Mouse (Mus musculus) heart, postnatal 25 days (tissue): ENCODE results near the gene Bbs7. TPM values are rescaled to one million over a fixed set of nuclear protein-coding genes. Genes with fewer than 3 reads are reported as not detected.
"Not testable (repeated sequence)": the region's sequence is repeated elsewhere in the genome, so short reads cannot be mapped to it uniquely, and the experiment has no call there.

ENCODE experiments used
- DNase-seq: peaks from one replicate; pipeline ENCODE4 v3.0.0; 2022; ENCODE audit warnings: low spot score
- intact Hi-C: fragments of 180-260 bp; cut with DNase I; formaldehyde crosslinking; loops from one replicate; pipeline ENCODE4 v1.15.1; 2025
- total RNA-seq, 2 experiments: library from RNA; stranded (reverse); gene quantifications; 2 replicates each; pipeline ENCODE4 v1.2.3; 2021

Gene Bbs7
- total RNA-seq, result 1 to 10 TPM; 5.2 to 6.2 TPM

- peak; percentile 84 for DNase-seq
- intact Hi-C loops, result no loop called here
Observed at GRCm38 (mm10) chr3:36613202-36613907, at the start of gene Bbs7. Bbs7 (minus strand) TSS chr3:36613477.

- intact Hi-C loops, DNase-seq: not testable (repeated sequence)
Observed at GRCm38 (mm10) chr3:36645245-36645559, 31.9 kb upstream of the Bbs7 start.

DNA sequence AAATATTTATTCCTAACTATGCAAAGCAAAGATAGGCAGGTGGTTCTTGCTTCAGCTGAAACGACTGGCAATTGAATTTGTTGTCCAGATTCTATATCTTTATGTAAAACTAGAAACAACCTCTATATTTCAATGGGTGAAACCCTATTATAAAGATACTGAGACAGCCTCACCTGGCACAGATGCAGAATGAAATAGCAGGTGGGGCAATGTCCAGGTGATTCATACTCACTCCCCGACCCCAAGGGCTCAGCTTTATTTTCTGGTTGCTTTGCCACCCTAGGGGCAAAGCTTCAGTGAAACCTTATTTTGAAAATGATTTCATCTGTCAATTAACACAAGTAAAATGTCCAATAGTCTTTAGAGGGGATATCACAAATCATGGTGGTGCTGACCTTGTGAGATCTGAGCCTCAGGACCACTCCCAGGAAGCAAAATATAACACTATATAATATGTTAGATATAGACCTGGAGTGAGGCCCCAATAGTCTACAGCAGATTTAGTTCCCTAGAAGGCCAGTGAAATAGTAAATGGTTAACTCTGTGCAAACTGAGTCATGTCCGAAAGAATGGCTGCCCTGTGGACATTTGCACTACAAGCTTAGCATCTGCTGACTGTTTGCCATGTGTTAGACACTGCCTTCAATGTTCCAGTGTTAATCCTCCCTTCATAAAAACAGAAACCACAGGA lies 31.4 kb upstream of the Bbs7 start:
- intact Hi-C loops, result no loop called here
- no peak for DNase-seq

- no peak for DNase-seq
- intact Hi-C loops, result no loop called here
Observed at GRCm38 (mm10) chr3:36643354-36643753, 30.1 kb upstream of the Bbs7 start.

DNA sequence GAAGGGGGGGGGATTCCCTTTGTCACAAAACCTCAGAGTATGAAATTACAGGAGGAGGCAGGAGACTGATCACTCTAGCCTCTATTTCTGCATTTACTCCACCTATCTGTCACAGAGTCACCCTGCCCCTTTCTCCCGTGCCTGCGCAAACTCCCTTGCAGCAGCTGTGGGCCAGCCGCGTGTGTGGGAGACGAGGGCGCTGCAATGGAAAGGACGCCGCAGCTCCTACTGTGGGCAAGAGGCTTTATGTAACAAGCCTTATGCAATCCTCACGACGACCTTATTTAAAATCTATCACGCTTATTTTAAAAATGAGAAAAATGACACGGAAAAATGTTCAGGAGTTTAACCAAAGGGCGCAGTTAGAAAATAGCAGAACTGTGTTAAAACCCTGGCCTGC lies 29.5 kb upstream of the Bbs7 start:
- DNase-seq, result no peak
- intact Hi-C loops, result no loop called here

DNA sequence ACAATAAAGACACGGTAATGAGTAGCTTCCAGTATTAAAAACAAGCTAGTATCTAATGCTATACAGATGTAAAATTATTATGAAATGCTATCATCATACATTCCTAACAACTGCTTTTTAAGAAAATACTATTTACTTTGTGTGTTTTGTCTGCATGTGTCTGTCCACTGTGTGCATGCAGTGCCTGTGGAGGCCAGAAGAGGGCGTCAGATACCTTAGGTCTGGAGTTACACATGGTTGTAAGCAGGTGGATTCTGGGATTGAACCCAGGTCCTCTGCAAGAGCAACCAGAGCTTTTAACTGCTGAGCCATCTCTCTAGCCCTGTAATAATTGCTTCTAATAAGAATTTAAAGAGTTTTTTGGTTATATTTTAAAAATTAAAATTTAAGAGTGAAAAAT lies 27.5 kb upstream of the Bbs7 start:
- intact Hi-C loops, result no loop called here
- DNase-seq, result no peak

DNA sequence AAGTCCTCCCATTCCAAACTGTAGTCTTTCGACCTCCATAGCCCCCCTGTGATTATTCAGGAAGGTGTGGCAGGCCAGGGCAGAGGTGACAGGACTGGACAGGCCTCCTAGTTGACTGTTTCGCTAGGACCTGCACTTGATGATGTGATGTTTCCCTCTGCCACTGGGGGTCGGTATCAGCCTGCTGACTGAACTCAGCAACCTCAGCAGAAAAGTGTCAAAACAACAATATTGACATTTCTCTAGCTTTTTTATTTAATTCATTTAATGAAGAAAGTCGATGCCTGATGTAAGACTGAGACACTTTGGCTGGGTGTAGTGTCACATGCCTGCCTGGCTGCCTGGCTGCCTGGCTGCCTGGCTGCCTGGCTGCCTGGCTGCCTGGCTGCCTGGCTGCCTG lies 22.2 kb upstream of the Bbs7 start:
- no peak for DNase-seq
- intact Hi-C loops, result loop anchor here (10.0 kb wide), 1 partner anchor 569 kb away; no protein-coding TSS in a partner anchor

GRCm38 (mm10) chr3:36626803-36627202 lies 13.5 kb upstream of the Bbs7 start:
- DNase-seq, result no peak
- intact Hi-C loops, result no loop called here

DNA sequence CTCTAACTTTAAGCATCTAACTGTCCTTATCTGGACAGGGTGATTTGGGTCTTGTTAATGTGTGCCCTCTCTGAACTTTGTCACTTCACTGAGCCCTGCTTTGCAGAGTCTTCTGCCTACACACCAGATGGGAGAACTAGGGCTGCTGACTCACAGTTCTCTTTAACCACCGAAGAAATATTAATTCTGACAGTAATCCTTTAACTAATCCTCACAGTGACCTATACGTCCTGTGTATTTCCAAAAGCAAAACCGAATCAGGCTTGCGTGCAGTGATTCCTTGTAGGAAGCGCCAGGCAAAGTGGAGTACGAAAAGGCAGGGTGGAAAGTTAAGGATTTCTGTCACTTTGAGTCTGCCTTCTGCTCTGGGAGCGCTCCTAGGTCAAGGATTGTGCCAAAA lies 4.9 kb upstream of the Bbs7 start:
- intact Hi-C loops, result no loop called here
- DNase-seq, result no peak

- intact Hi-C loops, result no loop called here
- no peak for DNase-seq
Observed at GRCm38 (mm10) chr3:36613908-36614255, 605 bp upstream of the Bbs7 start.

- intact Hi-C loops, result no loop called here
- DNase-seq, result no peak
Observed at GRCm38 (mm10) chr3:36612687-36613086, 590 bp downstream of the Bbs7 start.

GRCm38 (mm10) chr3:36605894-36606783 lies 7.1 kb downstream of the Bbs7 start:
- intact Hi-C loops, result no loop called here
- no peak for DNase-seq

GRCm38 (mm10) chr3:36599773-36600172 lies 13.5 kb downstream of the Bbs7 start:
- DNase-seq, intact Hi-C loops: not testable (repeated sequence)

DNA sequence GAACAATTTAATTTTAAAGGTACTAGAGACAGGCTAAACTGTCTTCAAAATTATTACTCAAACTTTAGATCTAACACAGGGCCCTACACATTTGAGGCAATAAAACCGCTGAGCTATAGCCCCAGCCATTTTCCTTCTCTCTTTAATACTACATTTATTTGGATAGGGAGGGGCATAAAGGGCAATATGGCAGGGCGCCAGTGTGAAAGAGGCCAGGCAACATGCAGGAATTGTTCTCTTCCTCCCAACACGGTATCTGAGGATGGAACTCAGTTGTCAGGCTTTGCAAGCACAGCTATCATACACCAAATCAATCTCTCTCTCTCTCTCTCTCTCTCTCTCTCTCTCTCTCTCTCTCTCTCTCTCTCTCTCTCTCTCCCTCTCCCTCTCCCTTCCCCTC lies 14.5 kb downstream of the Bbs7 start:
- DNase-seq, result no peak
- intact Hi-C loops, result no loop called here

- DNase-seq, result peak; percentile 96
- intact Hi-C loops, result loop anchor here (2.0 kb wide), 1 partner anchor 19 kb away; the partner anchor contains the start of gene Exosc9
Observed at GRCm38 (mm10) chr3:36571827-36572378, 41.4 kb downstream of the Bbs7 start, which contains the start of gene Ccna2. Ccna2 (minus strand) TSS chr3:36572150.

- DNase-seq, result no peak
- intact Hi-C loops, result loop anchor here (2.0 kb wide), 1 partner anchor 19 kb away; the partner anchor contains the start of gene Exosc9
Observed at GRCm38 (mm10) chr3:36571361-36571826, 41.9 kb downstream of the Bbs7 start.

DNA sequence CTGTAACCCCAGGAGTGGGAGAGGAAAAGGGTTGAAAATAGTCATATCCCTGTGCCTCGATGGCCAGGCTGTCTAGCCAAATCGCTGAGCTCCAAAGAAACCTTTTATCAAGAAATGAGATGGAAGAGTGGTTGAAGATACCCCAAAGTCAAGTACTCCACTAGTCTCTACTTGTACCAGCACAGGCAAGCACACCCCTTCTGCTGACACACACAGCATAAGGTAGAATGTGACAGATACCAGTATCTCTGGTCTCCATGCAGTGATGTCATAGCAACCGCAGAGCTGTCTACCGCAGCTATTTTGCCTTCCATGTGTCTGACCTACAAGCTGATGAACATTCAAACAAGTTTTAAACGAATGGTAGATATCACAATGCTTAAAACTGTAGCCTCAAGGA lies 43.4 kb downstream of the Bbs7 start:
- no peak for DNase-seq
- intact Hi-C loops, result loop anchor here (2.0 kb wide), 1 partner anchor 17 kb away; the partner anchor contains the start of gene Exosc9

- intact Hi-C loops, result no loop called here
- no peak for DNase-seq
Observed at GRCm38 (mm10) chr3:36563666-36564065, 49.6 kb downstream of the Bbs7 start.

- intact Hi-C loops, result loop anchor here (10.0 kb wide), 1 partner anchor 495 kb away; the partner anchor contains the start of gene Acad9
- DNase-seq, result no peak
Observed at GRCm38 (mm10) chr3:36559606-36560005, 53.7 kb downstream of the Bbs7 start.

DNA sequence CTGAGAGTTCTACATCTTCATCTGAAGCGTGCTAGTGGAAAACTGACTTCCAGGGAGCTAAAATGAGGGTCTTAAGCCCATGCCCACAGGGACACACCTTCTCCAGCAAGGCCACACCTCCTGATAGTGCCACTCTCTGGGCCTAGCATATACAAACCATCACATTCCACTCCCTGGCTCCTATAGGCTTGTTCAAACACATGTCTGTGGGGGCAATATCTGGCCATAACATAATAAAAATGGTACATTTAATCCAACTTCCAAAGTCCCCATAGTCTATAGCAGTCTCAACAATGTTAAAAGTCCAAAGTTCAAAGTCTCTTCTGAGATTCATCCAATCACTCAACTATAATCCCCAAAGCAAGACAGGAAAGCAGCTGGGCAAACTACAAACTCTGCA lies 55.7 kb downstream of the Bbs7 start:
- intact Hi-C loops, result loop anchor here (10.0 kb wide), 1 partner anchor 493 kb away; the partner anchor contains the start of gene Acad9

More for the DNA sequence above, 55.7 kb downstream of the Bbs7 start:
- no peak for DNase-seq
